Mouse (Mus musculus): ENCODE measurements at regions not wholly inside any gene's neighbourhood (a gene's known extent, or its start where the extent isn't known, plus 50 kb on each side); places are given as distances from the start of the nearest gene placed in this dataset.

GRCm38 (mm10) chr15:74456675-74457040 is 179.5 kb downstream of the Mroh4 start:
- TF ChIP-seq EP300 (IDR thresholded peaks at IDR 0.05; ENCODE audit: low read depth): no peak
- TF ChIP-seq CTCF (IDR thresholded peaks at IDR 0.05; ENCODE audit: low read depth): no peak
